Mouse (Mus musculus) T-helper 2 cell (primary cell): Measurements from ENCODE around the gene Lcmt2.
"Not testable (repeated sequence)": the region's sequence is repeated elsewhere in the genome, so short reads cannot be mapped to it uniquely, and the experiment has no call there.

ENCODE experiments used
- in situ Hi-C: fragments of 300-600 bp; cut with MboI, MseI; formaldehyde crosslinking; loops from one replicate; pipeline ENCODE4 v1.15.1; 2025; ENCODE audit warnings: high pct_unique_total_duplicates

Gene Lcmt2

DNA sequence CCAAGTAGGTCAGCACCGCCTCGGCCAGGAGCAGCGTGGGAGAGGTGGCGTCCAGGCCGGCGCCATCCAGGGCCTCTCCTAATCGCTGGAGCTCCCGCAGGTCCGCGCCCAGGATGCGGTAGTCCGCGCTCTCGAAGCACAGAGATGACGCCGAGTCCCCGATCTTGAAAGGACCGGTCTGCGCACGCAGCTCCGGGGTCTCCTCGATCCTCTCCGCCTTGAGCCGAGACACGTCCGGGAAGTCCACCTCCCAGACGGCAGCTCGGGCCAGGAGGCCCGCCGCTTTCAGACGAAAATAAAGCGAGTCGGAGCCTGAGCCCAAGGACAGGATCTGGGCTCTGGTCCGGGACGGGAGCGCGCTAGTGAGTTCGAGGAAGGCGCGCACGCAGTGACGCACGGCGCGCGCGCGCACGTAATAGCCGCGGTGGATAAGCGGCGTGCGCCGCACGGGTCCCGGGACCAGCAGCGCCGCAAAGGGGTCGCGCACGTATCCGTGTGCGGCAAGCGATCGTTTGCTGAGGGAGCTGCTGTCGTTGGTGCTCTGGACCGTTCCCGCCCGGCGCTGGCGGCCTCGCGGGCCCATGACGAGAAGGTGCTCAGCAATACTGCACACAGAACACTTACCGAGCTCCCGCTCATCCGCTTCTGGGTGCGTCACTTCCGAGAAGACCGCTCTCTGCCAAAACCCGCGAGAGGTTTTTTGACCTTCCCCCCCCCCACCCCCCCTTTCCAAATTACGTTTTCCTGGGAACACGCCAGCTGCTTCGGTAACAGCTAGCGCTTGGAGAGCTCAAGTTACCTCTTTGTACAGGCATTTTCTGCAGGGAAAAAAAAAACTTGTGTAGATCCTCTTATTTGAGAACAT is at the start of gene Lcmt2, which contains the start of gene Adal:
TSS of gene Lcmt2 (minus strand) at position 636 of the 865 bp plus-strand sequence.
TSS of gene Adal (plus strand) at position 411 of the 865 bp plus-strand sequence.
- in situ Hi-C loops, result no loop called here

DNA sequence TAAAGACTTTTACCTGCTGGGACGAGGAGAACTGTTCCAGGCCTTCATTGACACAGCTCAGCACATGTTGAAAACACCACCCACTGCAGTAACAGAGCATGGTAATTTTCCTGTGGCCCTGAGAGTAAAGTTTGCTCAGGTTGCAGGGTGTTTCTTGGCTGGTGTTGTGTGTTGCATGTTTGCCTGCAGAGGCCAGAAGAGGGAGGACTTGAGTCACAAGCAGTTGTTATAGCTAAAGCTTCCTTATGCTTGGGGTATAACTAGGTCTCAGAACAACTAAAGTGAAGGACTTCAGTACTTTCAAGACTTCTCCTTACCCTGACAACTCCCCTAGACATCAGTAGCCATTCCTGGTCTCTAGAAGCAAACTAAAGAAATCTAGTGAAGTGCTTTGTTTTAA is 48.1 kb upstream of the Lcmt2 start:
- in situ Hi-C loops, result loop anchor here (10.0 kb wide), 1 partner anchor 314 kb away; no protein-coding TSS in a partner anchor

DNA sequence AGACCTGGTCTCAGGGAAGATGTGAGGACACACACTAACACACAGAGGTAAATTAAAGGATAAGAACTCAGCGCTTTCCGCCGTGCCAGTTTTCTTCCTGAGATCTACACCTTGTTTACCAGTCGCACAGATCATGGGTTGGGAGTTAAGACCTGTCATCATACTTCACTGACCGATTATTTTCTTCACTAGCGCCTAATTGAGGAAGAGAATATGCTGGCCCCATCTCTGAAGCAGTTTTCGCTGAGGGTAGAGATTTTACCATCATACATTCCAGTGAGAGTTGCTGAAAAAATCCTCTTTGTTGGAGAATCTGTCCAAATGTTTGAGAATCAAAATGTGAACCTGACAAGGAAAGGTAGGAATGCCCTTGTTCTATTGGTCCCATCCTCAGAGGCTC is 43.7 kb upstream of the Lcmt2 start:
- in situ Hi-C loops, result loop anchor here (10.0 kb wide), 1 partner anchor 309 kb away; no protein-coding TSS in a partner anchor

DNA sequence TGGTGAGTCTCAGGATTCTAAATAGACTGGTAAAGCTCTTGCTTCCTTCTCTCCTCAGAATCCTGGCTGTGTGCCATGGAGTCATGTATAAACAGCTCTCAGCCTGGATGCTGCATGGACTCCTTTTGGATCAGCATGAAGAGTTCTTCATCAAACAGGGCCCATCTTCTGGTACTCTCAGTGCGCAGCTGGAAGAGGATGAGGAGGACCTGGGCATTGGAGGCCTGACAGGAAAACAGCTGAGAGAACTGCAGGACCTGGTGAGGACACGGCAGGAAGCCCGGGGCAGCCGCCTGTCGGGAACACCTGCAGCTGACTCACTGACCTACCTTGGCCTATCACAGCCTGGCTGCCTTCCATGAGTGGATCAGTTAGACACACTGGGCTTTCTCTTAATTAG is 43.0 kb upstream of the Lcmt2 start:
- in situ Hi-C loops, result loop anchor here (10.0 kb wide), 1 partner anchor 309 kb away; no protein-coding TSS in a partner anchor

DNA sequence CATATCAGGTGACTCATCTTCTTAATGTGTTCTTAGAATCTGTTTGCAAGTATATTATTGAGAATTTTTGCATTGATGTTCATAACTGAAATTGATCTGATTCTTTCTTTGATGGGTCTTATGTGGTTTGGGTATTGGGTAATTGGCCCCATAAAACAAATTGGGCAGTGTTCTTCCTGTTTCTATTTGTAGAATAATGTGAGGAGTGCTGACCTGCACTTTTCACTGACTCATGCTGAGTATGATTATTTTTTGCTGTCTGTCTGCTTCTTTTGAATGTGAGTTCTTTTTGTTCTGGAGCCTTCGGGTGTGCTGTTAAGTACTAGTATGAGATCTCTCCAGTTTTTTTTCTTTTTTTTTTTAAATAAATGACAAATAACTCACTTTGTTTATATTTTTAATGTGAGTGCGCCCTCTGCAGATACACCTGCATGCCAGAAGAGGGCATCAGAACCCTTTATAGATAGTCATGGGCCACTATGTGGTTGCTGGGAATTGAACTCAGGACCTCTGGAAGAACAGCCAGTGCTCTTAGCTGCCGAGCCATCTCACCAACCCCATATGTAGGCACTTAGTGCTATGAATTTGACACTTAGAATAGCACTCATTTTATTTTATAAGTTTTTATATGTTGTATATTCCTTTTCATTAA is 38.5 kb upstream of the Lcmt2 start:
- in situ Hi-C loops, result no loop called here

DNA sequence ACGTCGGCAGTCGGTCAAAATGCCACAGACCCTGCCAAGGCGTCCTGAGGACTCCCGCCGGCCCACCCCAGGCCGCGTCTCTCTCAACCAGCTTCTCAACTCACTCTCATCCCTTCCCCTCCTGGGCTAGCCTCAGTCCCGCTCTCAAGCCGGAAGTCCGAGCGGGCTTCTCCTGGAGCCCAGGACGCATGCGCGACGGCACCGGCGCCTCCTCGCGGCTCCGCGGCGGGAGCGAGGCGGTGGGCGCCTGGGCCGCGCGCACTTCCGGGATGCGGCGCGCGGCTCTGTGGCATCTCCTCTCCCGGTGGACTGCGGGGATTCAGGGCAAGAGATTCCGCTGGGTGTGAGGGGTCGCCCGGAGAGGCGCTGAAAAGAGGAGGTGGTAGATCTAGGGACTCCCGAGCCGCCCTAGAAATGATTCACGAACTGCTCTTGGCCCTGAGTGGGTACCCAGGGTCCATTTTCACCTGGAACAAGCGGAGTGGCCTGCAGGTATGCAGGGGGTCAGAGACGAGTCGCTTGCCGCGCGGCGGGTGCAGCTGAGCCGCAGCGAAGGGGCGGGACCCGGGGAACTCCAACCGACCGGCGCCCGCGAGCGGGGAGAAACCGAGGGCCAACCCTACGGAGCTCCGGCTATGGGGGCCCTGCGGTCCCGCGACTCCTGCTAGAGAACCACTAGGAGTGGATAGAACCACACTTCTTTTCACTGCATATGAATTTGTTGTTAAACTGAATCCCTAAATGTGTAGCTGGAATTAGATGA is 30.7 kb upstream of the Lcmt2 start, which contains the start of gene Zscan29:
TSS of gene Zscan29 (minus strand) at position 146 of the 763 bp plus-strand sequence.
- in situ Hi-C loops, result no loop called here

DNA sequence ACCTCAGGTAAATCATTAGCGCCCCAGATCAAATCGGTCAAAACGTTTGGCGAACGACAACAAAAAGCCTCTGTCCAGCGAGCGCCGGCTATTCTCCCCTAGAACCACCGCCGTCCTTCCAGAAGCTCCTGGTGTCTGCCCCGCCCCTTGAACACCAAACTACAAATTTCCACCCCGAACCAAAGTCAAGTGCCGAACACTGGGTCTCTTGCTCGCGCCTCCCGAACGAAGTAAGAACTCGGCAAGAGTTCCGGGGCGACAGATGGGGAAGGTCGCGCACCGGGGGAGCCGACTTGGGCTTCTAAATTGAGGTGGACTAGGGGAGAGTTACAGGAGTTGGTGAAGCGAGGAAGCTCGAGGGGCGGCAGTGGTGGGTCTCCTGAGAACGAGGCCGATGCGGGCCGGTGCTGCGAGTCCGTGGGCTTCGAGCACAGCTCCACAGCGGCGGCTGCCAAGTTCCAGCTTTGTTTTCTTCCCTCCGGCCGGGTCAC is 30.1 kb upstream of the Lcmt2 start, which contains the start of gene Tubgcp4:
TSS of gene Tubgcp4 (plus strand) at position 174 of the 491 bp plus-strand sequence.
- in situ Hi-C loops, result no loop called here

DNA sequence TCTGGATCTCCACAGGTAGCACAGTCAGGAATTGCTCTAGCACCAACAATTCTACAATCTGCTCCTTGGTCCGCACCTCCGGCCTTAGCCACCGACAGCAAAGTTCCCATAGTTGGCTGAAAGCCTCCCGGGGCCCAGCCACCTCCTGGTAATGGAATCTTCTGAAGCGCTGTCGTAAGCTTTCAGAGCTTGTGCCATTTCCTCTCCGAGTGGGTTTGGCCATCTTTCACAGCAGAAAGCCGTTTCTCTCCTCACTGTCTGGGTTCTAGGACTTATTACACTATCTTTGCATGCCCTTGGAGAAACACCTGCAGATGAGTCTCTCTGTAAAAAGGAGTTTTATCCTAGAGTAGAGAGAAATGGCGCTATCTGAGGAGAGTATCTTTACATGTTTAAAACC is 29.4 kb upstream of the Lcmt2 start:
- in situ Hi-C loops, result no loop called here

DNA sequence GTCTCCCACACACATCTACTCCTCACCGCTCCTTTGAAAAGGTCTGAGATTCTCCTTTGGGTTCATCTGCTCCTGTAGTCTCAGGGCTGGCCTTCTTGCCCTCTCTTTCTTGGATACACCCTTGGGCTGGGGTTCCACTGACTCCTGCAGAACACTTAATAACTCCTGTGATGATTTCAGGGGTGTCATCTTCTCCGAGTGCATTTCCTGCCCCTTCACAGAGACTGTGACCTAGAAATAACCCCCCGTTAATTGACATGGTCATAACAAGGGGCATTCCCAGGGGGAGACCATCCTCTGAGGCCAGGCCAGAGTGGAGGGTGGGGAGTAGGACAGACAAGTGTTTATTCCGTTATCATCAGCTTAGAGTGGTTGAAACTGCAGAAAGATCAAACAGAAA is 28.7 kb upstream of the Lcmt2 start:
- in situ Hi-C loops, result no loop called here

DNA sequence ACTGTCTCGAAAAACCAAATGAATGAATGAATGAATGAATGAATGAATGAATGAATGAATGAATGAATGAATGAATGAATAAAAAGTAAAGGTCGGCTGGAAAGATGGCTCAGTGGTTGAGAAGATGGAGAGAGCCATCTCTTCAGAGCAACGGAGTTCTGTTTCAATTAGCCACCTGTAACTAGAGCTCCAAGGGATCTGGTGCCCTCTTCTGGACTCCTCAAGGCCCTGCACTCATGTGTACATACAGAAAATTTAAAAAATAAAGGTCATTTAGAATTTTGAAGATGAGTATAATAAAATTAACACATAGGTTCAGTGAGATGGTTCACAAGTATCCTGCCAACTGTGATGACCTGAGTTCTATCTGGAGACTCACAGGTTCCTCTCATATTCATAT is 12.6 kb upstream of the Lcmt2 start:
- in situ Hi-C loops, result no loop called here

DNA sequence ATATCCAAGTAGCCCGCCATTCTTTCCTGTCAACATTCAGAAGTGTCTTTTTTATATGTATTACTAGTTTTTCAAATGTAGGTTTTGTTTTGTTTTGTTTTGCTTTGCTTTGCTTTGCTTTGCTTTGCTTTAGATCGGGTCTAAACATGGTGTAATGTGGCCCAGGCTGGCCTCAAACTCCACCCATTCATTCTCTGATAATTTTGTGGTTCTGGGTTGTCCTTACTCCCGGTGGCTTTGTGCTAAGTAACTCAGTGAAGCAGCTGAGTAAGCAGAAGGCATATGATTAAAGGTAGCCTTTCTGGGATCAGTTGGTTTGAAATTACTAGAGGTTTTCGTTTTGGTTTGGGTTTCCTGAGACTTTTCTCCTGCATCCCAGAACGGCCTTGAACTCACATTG is 9.2 kb upstream of the Lcmt2 start:
- in situ Hi-C loops, result no loop called here

DNA sequence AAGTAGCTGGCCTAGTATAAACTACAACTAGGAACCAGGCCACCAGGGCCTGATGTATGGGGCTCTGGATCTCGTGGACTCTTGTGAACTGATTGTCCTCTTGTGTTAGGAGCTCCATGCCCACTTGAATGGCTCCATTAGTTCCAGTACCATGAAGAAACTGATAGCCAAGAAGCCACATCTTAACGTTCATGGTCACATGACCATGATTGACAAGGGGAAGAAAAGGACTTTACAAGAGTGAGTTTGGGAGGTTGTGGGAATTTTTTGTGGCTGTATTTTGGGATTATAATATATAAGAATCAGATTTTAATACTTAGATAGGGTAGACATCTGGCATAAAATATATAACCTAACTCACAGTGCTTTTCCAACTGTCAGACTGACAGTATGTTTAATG is 2.0 kb upstream of the Lcmt2 start:
- in situ Hi-C loops, result no loop called here

DNA sequence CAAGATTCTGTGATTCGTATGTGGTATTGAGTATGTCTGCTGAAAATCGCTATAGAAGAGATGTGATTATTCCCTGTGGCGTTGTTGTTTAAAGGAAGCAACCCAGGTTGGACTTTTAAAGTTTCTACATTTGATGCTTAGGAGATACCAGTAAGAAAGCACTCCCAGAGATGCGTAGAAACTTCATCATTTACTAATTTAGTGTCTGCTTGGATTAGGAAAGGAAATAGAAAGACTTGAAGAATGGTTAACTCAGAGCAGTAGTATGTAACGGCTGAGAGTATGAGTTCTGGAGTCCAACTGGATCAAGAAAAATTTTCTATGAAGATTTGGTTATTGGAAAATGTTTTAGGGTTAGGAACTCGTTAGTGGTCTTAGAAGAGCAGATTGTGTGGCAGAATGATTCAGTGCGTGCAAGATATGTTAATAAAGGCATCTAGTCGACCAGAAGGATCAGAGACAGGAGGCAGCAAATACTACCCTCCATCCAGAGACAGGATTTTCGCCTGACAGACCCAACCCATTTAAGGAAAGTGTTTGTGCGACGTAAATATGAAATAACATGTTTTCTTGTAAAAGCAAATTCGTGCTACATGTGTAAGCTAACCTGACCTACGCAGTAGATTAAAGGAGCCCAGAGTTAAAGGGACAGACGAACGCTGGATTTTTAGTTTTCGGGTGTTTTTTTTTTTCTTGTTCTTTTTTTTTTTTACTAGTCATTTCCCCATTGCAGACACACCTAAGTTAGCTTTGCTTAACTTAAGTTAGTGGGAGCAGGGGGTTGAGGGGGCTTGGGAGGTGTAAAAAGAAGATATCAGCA is 973 bp upstream of the Lcmt2 start:
- in situ Hi-C loops, result no loop called here

DNA sequence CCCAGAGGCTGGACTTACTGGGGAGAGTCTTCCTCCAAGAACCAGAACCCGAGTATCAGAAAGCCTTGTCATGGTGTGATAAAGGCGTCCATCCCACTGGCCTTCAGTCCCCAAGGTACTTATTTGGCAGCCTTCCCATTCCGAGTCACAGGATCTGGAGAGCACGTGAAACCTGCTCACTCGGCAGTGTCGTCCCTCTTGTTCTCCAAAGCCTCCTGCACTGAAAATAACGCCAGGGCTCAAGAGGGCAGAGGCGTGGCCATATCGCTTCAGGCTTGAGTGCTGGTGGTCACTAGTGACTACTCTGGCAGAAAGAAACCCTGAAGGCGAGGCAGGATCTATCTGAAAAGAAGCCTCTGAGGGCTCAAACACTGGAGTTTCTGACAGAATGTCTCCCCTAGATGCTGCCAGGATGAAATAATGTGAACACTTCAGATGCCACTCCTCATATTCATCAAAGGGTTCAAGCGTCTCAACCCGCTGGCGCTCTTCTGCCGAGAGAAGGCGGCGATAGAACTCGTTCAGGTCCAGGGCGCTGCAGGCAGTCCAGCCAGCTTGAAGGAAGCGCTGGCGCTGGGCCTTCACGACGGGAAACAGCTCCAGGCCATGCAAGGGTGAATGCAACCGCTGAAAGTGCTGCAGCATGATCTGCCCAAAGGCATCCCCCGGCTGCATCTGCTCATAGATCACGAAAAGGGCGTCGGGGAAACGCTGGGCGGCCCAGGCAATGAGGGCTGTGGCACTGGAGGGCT is 1.0 kb downstream of the Lcmt2 start:
- in situ Hi-C loops, result no loop called here

DNA sequence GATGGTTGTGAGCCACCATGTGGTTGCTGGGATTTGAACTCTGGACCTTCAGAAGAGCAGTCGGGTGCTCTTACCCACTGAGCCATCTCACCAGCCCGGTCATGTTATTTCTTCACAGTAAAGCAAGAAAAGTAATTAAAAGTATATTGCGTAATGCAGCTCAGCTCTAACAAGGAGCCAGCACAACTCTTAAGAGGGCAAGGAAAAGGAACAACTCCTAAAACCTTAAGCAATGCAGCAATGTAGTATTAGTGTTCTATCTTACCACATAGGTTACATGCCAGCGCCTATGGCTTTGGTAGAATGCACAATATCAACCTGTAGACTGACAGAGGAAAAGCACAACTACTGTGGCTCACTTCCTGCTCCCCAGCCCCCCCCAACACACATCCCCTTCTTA is 3.1 kb downstream of the Lcmt2 start:
- in situ Hi-C loops, result no loop called here

DNA sequence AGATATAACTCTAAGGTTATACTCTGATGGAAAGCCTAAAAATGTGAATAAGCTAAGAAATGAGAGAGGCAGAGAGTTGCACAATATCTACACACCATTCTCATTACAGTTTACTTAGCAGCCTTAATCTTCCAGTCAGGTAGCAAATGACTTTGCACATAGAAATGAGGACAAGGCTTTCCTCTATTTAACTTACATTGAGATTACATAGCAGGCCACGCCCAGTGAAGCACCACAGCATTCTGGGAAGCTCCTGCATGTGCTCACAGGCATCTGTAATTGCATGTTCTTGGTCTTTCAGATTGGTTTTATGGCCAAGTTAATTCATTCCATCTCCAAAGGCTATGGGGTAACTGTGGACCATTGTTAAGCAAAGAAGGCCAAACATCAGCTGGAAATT is 7.6 kb downstream of the Lcmt2 start:
- in situ Hi-C loops, result no loop called here

DNA sequence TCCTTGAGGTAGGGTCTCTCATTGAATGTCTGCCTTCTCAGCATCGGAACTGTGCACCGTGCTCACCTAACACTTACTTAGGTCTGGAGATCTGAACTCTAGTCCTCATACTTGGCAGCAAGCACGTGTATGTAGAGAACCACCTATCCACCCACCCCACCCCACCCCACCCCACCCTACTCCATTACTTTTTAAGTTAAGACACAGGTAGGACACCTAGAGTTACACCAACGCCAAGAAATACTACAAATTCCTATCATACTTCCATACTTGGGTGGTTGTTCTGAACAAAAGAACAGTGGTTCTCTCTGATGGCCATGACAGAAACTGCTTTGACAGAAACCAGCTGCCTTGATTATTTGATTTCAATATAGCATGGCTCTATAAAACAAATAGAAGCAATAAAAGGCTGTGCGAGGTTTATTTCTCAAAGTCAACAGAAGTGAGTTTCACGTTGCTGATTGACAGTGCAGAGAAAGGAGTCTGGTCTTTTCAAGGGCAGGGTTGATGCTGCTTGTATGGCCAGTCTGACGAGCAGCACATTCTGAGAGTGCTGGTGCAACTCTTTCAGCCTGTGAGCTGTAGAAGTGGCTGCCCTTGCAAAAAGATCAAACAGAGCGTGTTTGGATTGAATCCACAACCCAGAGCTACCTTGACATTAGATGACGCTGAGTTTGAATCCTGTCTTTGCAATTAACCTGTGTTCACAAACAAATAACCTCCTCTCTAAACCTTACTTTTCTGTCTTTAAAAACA is 11.4 kb downstream of the Lcmt2 start:
- in situ Hi-C loops, result no loop called here

DNA sequence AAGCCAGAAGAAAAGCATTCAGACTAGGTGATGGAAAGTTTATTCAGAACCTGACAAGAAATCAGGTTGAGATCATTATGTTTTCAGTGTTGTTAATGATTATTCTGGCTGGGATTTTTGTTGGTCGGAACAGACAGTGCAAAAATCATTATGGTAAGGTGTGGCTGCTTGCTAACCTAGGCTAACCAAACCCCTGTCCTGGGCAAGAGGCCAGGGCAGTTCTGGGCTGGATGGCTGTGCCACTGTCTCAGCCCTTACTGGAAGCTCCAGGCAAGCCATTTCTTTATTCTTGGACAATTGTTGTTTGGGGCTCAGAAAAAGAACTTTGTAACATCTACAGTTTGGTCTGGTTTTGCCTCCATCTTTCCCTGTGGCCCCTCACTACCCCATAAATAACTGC is 12.9 kb downstream of the Lcmt2 start:
- in situ Hi-C loops, result no loop called here

DNA sequence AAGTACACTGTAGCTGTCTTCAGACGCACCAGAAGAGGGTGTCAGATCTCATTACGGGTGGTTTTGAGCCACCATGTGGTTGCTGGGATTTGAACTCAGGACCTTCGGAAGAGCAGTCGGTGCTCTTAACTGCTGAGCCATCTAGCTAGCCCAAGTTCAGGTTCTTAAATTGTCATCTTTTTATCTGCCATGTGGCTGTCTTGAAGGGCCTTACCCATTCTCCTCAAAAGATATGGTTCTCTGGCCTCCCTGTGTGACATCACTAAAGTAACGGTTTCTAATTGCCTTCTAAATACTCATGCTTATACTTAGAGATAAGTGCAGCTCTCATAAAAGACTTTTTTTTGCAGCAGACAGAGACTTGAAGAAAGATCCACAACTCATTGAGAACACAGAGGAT is 14.2 kb downstream of the Lcmt2 start:
- in situ Hi-C loops, result not testable (repeated sequence)
